Mouse (Mus musculus): ENCODE data around the gene Klhl6.

DNA sequence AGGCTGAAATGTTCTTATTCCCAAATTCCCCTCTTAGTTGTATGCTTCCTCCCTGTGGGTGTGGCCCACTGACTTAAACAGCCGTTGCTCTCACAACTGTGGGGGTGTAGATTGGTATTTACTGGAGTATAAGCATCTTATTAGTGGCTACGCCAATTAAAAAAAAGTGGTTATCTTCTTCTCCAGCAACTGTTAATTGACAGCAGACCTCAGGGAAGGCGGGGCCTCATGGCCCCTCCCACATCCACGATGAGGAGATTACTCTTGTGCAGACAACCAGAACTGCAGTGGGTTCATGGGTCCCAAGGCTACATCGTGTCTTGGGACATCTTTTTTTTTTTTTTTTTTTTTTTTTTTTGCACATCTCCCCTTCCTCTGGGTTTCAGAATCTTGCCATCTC is 5.6 kb downstream of the Klhl6 start:
- no peak for TF ChIP-seq CTCF (IDR thresholded peaks at IDR 0.05; ENCODE audit: extremely low read depth, insufficient read length, insufficient replicate concordance, low read depth, low read length)
- no peak for TF ChIP-seq POLR2A (IDR thresholded peaks at IDR 0.05; ENCODE audit: low read depth, low read length)

Measured in small intestine, adult 2 months (tissue).